Mouse (Mus musculus) large intestine, adult 2 months (tissue): Measurements from ENCODE around the gene T2. TPM values are rescaled to one million over a fixed set of nuclear protein-coding genes. Genes with fewer than 3 reads are reported as not detected.
"Not testable (repeated sequence)": the region's sequence is repeated elsewhere in the genome, so short reads cannot be mapped to it uniquely, and the experiment has no call there.

Experiments used
- DNase-seq: peaks from one replicate; pipeline ENCODE4 v3.0.0-alpha.2; 2012; ENCODE audit warnings: low read depth, low spot score
- WGBS: fragments of 180-500 bp; shearing (Covaris S2); methylation state at CpG from one replicate; pipeline ENCODE4 v1.1.7; 2018; 5-methylcytosine and 5-hydroxymethylcytosine counted together
- polyA plus RNA-seq: library from polyadenylated mRNA; depleted of rRNA; stranded (reverse); fragments of >200 nt; gene quantifications from 2 replicates; pipeline ENCODE4 v1.2.3, GENCODE M21; 2012; rRNA removed

Gene T2
- 0.14 and 0.17 TPM in 2 replicates for polyA plus RNA-seq

- 73% methylated on average over 6 of the region's 6 CpGs for WGBS
- DNase-seq: no peak
Observed at GRCm38 (mm10) chr17:8355692-8356091, at the start of gene T2. T2 (plus strand) TSS chr17:8355992.

- under 1% methylated on average over 54 of the region's 54 CpGs for WGBS
- DNase-seq: peak; percentile 76
Observed at GRCm38 (mm10) chr17:8310838-8311614, 44.8 kb upstream of the T2 start, which contains the start of gene Sft2d1. Sft2d1 (plus strand) TSS chr17:8311102.

- DNase-seq: no peak
- WGBS: 10% methylated on average over 3 of the region's 3 CpGs
Observed at GRCm38 (mm10) chr17:8311751-8312150, 44.0 kb upstream of the T2 start.

GRCm38 (mm10) chr17:8313976-8314375, 41.8 kb upstream of the T2 start:
- 59% methylated on average over 3 of the region's 3 CpGs for WGBS
- no peak for DNase-seq

GRCm38 (mm10) chr17:8316251-8316650, 39.5 kb upstream of the T2 start:
- WGBS: 59% methylated on average over 1 of the region's 1 CpGs
- DNase-seq: no peak

- 96% methylated on average over 11 of the region's 11 CpGs for WGBS
- DNase-seq: not testable (repeated sequence)
Observed at GRCm38 (mm10) chr17:8326877-8327276, 28.9 kb upstream of the T2 start.

- DNase-seq: no peak
- 55% methylated on average over 7 of the region's 7 CpGs for WGBS
Observed at GRCm38 (mm10) chr17:8328511-8329174, 27.1 kb upstream of the T2 start.

- no peak for DNase-seq
- WGBS: 42% methylated on average over 5 of the region's 5 CpGs
Observed at GRCm38 (mm10) chr17:8330602-8331001, 25.2 kb upstream of the T2 start.

- WGBS: 71% methylated on average over 1 of the region's 5 CpGs
- DNase-seq: not testable (repeated sequence)
Observed at GRCm38 (mm10) chr17:8337159-8337558, 18.6 kb upstream of the T2 start, which contains the start of gene Prr18. Prr18 (plus strand) TSS chr17:8337459.

- WGBS: 12% methylated on average over 8 of the region's 8 CpGs
Observed at GRCm38 (mm10) chr17:8339666-8340374, 16.0 kb upstream of the T2 start.

GRCm38 (mm10) chr17:8340407-8341359, 15.1 kb upstream of the T2 start:
- DNase-seq: no peak
- WGBS: under 1% methylated on average over 72 of the region's 92 CpGs

More at GRCm38 (mm10) chr17:8339666-8340374, 16.0 kb upstream of the T2 start:
- DNase-seq: no peak

GRCm38 (mm10) chr17:8341360-8341963, 14.3 kb upstream of the T2 start:
- 27% methylated on average over 46 of the region's 46 CpGs for WGBS
- DNase-seq: no peak

GRCm38 (mm10) chr17:8342706-8343105, 13.1 kb upstream of the T2 start:
- WGBS: 13% methylated on average over 5 of the region's 5 CpGs
- no peak for DNase-seq

GRCm38 (mm10) chr17:8343416-8343815, 12.4 kb upstream of the T2 start:
- DNase-seq: no peak
- 34% methylated on average over 6 of the region's 6 CpGs for whole genome bisulfite sequencing

GRCm38 (mm10) chr17:8347765-8348285, 8.0 kb upstream of the T2 start:
- no peak for DNase-seq
- 75% methylated on average over 5 of the region's 5 CpGs for WGBS

- no peak for DNase-seq
- WGBS: 91% methylated on average over 4 of the region's 4 CpGs
Observed at GRCm38 (mm10) chr17:8348941-8349340, 6.9 kb upstream of the T2 start.

GRCm38 (mm10) chr17:8351088-8351487, 4.7 kb upstream of the T2 start:
- no peak for DNase-seq
- WGBS: 82% methylated on average over 7 of the region's 7 CpGs

GRCm38 (mm10) chr17:8357498-8357897, 1.7 kb downstream of the T2 start:
- DNase-seq: no peak
- WGBS: 88% methylated on average over 6 of the region's 6 CpGs

GRCm38 (mm10) chr17:8360876-8361275, 5.1 kb downstream of the T2 start:
- DNase-seq: no peak
- WGBS: 93% methylated on average over 5 of the region's 5 CpGs
